Mouse (Mus musculus) myocyte (in vitro differentiated cells): Measurements from ENCODE around the gene Sh3kbp1.

Source experiments
- CEBPB ChIP-seq: IDR thresholded peaks from 2 replicates; pipeline ENCODE4 v1.6.1; 2011; ENCODE audit warnings: mild to moderate bottlenecking, moderate library complexity; ENCODE audit not compliant: poor library complexity, insufficient read depth, severe bottlenecking
- E2F4 ChIP-seq: IDR thresholded peaks from one replicate; pipeline ENCODE4 v1.6.1; 2011; ENCODE audit warnings: mild to moderate bottlenecking, control low read depth, moderate library complexity; ENCODE audit not compliant: insufficient read depth
- MAX ChIP-seq: IDR thresholded peaks from one replicate; pipeline ENCODE4 v1.6.1; 2011; ENCODE audit warnings: low read depth, mild to moderate bottlenecking, control low read depth
- MYOD1 ChIP-seq, 3 experiments: IDR thresholded peaks; one replicate each; pipeline ENCODE4 v1.6.1; 2011; ENCODE audit warnings: control low read depth in 2 of 3, low read depth in 2 of 3, mild to moderate bottlenecking in 2 of 3, moderate library complexity in 1 of 3; ENCODE audit not compliant: insufficient read length in 2 of 3, control insufficient read depth in 1 of 3
- MYOG ChIP-seq, 3 experiments: IDR thresholded peaks; one replicate each; pipeline ENCODE4 v1.6.1; 2011; ENCODE audit warnings: control low read depth in 2 of 3, low read depth in 2 of 3, mild to moderate bottlenecking in 2 of 3; ENCODE audit not compliant: insufficient read length in 2 of 3, control insufficient read depth in 1 of 3, insufficient read depth in 1 of 3
- POLR2A ChIP-seq: IDR thresholded peaks from one replicate; pipeline ENCODE4 v1.6.1; 2011; ENCODE audit warnings: low read depth, mild to moderate bottlenecking, control low read depth, moderate library complexity; ENCODE audit not compliant: insufficient read length
- POLR2AphosphoS2 ChIP-seq: IDR thresholded peaks from one replicate; pipeline ENCODE4 v1.6.1; 2011; ENCODE audit warnings: low read depth, control low read depth; ENCODE audit not compliant: insufficient read length
- SRF ChIP-seq: IDR thresholded peaks from one replicate; pipeline ENCODE4 v1.6.1; 2011; ENCODE audit warnings: low read depth; ENCODE audit not compliant: control insufficient read depth, insufficient read length
- TCF12 ChIP-seq: IDR thresholded peaks from one replicate; pipeline ENCODE4 v1.6.1; 2011; ENCODE audit warnings: mild to moderate bottlenecking, control low read depth; ENCODE audit not compliant: poor library complexity, insufficient read depth, severe bottlenecking
- TCF3 ChIP-seq: IDR thresholded peaks from one replicate; pipeline ENCODE4 v1.6.1; 2011; ENCODE audit warnings: low read depth, control low read depth; ENCODE audit not compliant: insufficient read length
- USF1 ChIP-seq: IDR thresholded peaks from one replicate; pipeline ENCODE4 v1.6.1; 2011; ENCODE audit warnings: low read depth, mild to moderate bottlenecking, control low read depth, moderate library complexity

DNA sequence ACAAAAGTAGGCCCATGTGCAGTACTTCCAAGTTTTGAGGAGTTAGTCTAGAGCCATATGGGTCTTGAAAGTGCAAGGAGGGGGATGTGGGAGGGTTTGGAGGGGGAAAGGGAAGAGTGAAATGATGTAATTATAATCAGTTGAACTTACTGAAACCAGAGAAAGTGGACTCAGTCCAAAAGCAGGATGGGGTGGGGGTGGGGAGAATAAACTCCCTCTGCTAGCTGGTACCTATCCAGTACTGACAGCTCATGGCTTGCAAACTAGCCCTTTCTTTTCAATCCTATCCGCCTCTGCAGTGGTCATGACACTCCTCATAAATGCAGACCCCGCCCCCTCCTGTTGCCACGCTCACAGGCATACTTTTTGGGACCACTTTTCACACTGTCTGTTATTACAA lies 283.5 kb downstream of the Sh3kbp1 start:
- TF ChIP-seq POLR2A (no peak), MAX (no peak), TCF12 (no peak), USF1 (no peak), E2F4 (no peak), POLR2AphosphoS2 (no peak), TCF3 (no peak), MYOG (IDR thresholded peaks at IDR 0.05; ENCODE audit: control insufficient read depth in 1 of 3, insufficient read depth in 1 of 3, insufficient read length in 2 of 3, low read depth in 2 of 3) (no peak), CEBPB (no peak), MYOD1 (IDR thresholded peaks at IDR 0.05; ENCODE audit: control insufficient read depth in 1 of 3, insufficient read length in 2 of 3, low read depth in 2 of 3) (no peak), SRF (no peak)
